Mouse (Mus musculus) cortical plate, adult 2 months (tissue): Measurements from ENCODE around the gene Nrp1.

Experiments
- CTCF ChIP-seq: fragments of 200-500 bp; IDR thresholded peaks from 2 replicates; pipeline ENCODE4 v1.5.1; 2011; ENCODE audit warnings: mild to moderate bottlenecking, control low read depth, low read length; ENCODE audit not compliant: insufficient read depth; ENCODE audit errors: extremely low read depth
- POLR2A ChIP-seq: fragments of 200-500 bp; IDR thresholded peaks from 2 replicates; pipeline ENCODE4 v1.6.1; 2011; ENCODE audit warnings: mild to moderate bottlenecking, low read length, control low read depth; ENCODE audit not compliant: insufficient read depth; ENCODE audit errors: extremely low read depth

DNA sequence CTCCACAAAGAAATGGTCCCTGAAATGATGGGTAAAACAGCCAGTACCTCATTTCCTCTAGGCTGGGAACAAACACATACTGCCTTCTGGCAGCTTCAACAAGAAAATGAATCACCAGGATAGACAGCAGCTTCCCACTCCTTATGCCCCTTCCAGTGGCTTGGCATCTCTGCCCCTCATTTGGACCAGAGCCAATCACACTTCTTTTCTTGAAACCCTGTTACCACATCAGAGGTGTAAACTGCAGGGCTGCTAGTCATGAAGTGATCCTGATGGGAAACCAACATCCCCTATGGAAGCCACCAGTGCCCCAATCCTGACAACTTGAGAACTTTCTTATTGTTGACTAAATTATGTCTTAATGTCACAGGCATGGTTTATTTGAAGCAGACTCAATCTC, 150.3 kb downstream of the Nrp1 start:
- TF ChIP-seq CTCF (no peak), POLR2A (no peak)
